In genomic region chr6:138422671-138423321, GRCm38 (mm10) we compare ENCODE assay signal across 8 mouse cellular contexts.
DNase-seq lines count a peak whose midpoint lies in the region; ATAC-seq lines count a peak whose summit lies in the region.

No protein-coding gene starts in this region.

- peak overlapping the region; percentile 60 for H3K4me3 ChIP-seq in forebrain, embryonic 10.5 days
- H3K4me3 ChIP-seq in hindbrain, embryonic 16.5 days (ENCODE audit: low read length): peak overlapping the region; percentile 56
- H3K4me3 ChIP-seq in liver, embryonic 12.5 days: peak overlapping the region; percentile 26

- under 1% methylated on average over 16 of the region's 16 CpGs for WGBS in forebrain, embryonic 10.5 days
- under 1% methylated on average over 16 of the region's 16 CpGs for WGBS in hindbrain, embryonic 16.5 days
- 1% methylated on average over 15 of the region's 16 CpGs for WGBS in liver, embryonic 12.5 days (ENCODE audit: insufficient replicate concordance)

- no peaks in the 10 kb centered on the region for H3K36me3 ChIP-seq in forebrain, embryonic 10.5 days (replicated peaks)
- no peaks in the 10 kb centered on the region for H3K36me3 ChIP-seq in hindbrain, embryonic 16.5 days (ENCODE audit: control insufficient read depth, insufficient read depth, low read length)
- no peaks in the 10 kb centered on the region for H3K36me3 ChIP-seq in liver, embryonic 12.5 days

- H3K27me3 ChIP-seq in forebrain, embryonic 10.5 days (ENCODE audit: poor library complexity, severe bottlenecking): peaks cover 21% of the 10 kb centered on the region
- H3K27me3 ChIP-seq in hindbrain, embryonic 16.5 days (replicated peaks; ENCODE audit: control insufficient read depth, insufficient read depth, low read length): no peaks in the 10 kb centered on the region; the same call in 1 of the 2 replicates
- H3K27me3 ChIP-seq in liver, embryonic 12.5 days (replicated peaks): peaks cover 46% of the 10 kb centered on the region

- H3K27ac ChIP-seq in forebrain, embryonic 10.5 days: peak overlapping the region; percentile 92
- peak overlapping the region; percentile 45 for H3K27ac ChIP-seq in hindbrain, embryonic 16.5 days (ENCODE audit: low read depth, low read length)
- H3K27ac ChIP-seq in liver, embryonic 12.5 days: no peak overlapping the region

- H3K9ac ChIP-seq in hindbrain, embryonic 16.5 days (ENCODE audit: low read depth, low read length): peak overlapping the region; percentile 59
- H3K9ac ChIP-seq in liver, embryonic 12.5 days: no peak overlapping the region

- peak overlapping the region; percentile 82 for H3K4me2 ChIP-seq in hindbrain, embryonic 16.5 days (ENCODE audit: low read length)
- H3K4me2 ChIP-seq in liver, embryonic 12.5 days: peak overlapping the region; percentile 50

- H3K9me3 ChIP-seq in forebrain, embryonic 10.5 days: no peaks in the 10 kb centered on the region
- H3K9me3 ChIP-seq in hindbrain, embryonic 16.5 days (ENCODE audit: control insufficient read depth, low read length): no peaks in the 10 kb centered on the region
- no peaks in the 10 kb centered on the region for H3K9me3 ChIP-seq in liver, embryonic 12.5 days (replicated peaks)

- H3K4me1 ChIP-seq in forebrain, embryonic 10.5 days: peaks cover 94% of the 10 kb centered on the region
- H3K4me1 ChIP-seq in hindbrain, embryonic 16.5 days (ENCODE audit: control insufficient read depth, insufficient read depth, low read depth, low read length): peaks cover 14% of the 10 kb centered on the region
- no peaks in the 10 kb centered on the region for H3K4me1 ChIP-seq in liver, embryonic 12.5 days

- ATAC-seq in hindbrain, embryonic 16.5 days: peak; percentile 48
- 0 out of 2 replicates have a peak, but pooled peaks have one; percentile 18 for ATAC-seq in liver, embryonic 12.5 days

- peak; percentile 16 for DNase-seq in kidney, postnatal 10 days
- DNase-seq in kidney, adult 9 months: no peak
- DNase-seq in forebrain, embryonic 10.5 days (ENCODE audit: extremely low spot score, low spot score): peak; percentile 47
- peak; percentile 38 for DNase-seq in right cerebral cortex, postnatal 14 days
- no peak for DNase-seq in gastrocnemius, postnatal 4 days (ENCODE audit: low spot score in 2 of 2)
- no peak for DNase-seq in spleen, adult 12 weeks (ENCODE audit: low spot score)

Comparison
In these comparisons a context has a peak if more than half of its experiments do, and no peak if none do; other contexts are left out.
1. DNase-seq: peak in kidney, postnatal 10 days (single experiment), forebrain, embryonic 10.5 days (single experiment) and right cerebral cortex, postnatal 14 days (single experiment); none in kidney, adult 9 months (single experiment), gastrocnemius, postnatal 4 days (0 of 2) and spleen, adult 12 weeks (single experiment).
2. Peak in every context shown above with its lines, with median percentiles within 50 percentile points of each other: H3K4me3 ChIP-seq.